Mouse (Mus musculus) midbrain, embryonic 11.5 days (tissue): ENCODE data around the gene Kdm6b. TPM values are rescaled to one million over a fixed set of nuclear protein-coding genes. Genes with fewer than 3 reads are reported as not detected.

Experiments used
- ATAC-seq: fragments of 200-750 bp; cut with Nextera tagmentation; 2 replicates; pipeline ENCODE4 v1.8.0; 2017; ENCODE audit warnings: moderate TSS enrichment, moderate library complexity; ENCODE audit not compliant: low FRiP score
- DNase-seq: peaks from one replicate; pipeline ENCODE4 v3.0.0; 2015; ENCODE audit warnings: low spot score; ENCODE audit errors: missing footprints
- H3K27ac ChIP-seq: fragments of 300-500 bp; sonication (generic); 2 replicates; pipeline ENCODE4 v1.5.1; 2014; ENCODE audit warnings: low read depth, low read length
- H3K27me3 ChIP-seq: fragments of 300-500 bp; sonication (generic); 2 replicates; pipeline ENCODE4 v1.6.1; 2014; ENCODE audit warnings: mild to moderate bottlenecking, low read length, moderate library complexity, mixed read lengths; ENCODE audit not compliant: control insufficient read depth, insufficient read depth
- H3K36me3 ChIP-seq: fragments of 300-500 bp; sonication (generic); 2 replicates; pipeline ENCODE4 v1.6.1; 2014; ENCODE audit warnings: mild to moderate bottlenecking, low read length, moderate library complexity, mixed read lengths; ENCODE audit not compliant: control insufficient read depth, insufficient read depth
- H3K4me1 ChIP-seq: fragments of 300-500 bp; sonication (generic); 2 replicates; pipeline ENCODE4 v1.6.1; 2014; ENCODE audit warnings: low read length; ENCODE audit not compliant: control insufficient read depth, insufficient read depth
- H3K4me2 ChIP-seq: fragments of 300-500 bp; sonication (generic); 2 replicates; pipeline ENCODE4 v1.6.1; 2014; ENCODE audit warnings: mild to moderate bottlenecking, moderate library complexity
- H3K4me3 ChIP-seq: fragments of 300-500 bp; sonication (generic); 2 replicates; pipeline ENCODE4 v1.5.1; 2014; ENCODE audit warnings: low read depth, low read length
- H3K9ac ChIP-seq: fragments of 300-500 bp; sonication (generic); 2 replicates; pipeline ENCODE4 v1.6.1; 2014; ENCODE audit warnings: low read length
- H3K9me3 ChIP-seq: fragments of 300-500 bp; sonication (generic); 2 replicates; pipeline ENCODE4 v1.6.1; 2016; ENCODE audit warnings: low read length; ENCODE audit not compliant: control insufficient read depth
- WGBS: fragments of 180-500 bp; shearing (Covaris S2); extraction: QIAGEN DNeasy Blood & Tissue Kit; methylation state at CpG from one replicate; pipeline ENCODE4 v1.1.7; 2014; 5-methylcytosine and 5-hydroxymethylcytosine counted together
- polyA plus RNA-seq: library from polyadenylated mRNA; unstranded; fragments of >200 nt; fragmentation: Nextera tagmentation; extraction: Ambion mirVana; gene quantifications from 2 replicates; pipeline ENCODE4 v1.2.1, GENCODE M21; 2014

The Kdm6b gene
- polyA plus RNA-seq, 1 experiment from 2014 or later, result 31.7 TPM

DNA sequence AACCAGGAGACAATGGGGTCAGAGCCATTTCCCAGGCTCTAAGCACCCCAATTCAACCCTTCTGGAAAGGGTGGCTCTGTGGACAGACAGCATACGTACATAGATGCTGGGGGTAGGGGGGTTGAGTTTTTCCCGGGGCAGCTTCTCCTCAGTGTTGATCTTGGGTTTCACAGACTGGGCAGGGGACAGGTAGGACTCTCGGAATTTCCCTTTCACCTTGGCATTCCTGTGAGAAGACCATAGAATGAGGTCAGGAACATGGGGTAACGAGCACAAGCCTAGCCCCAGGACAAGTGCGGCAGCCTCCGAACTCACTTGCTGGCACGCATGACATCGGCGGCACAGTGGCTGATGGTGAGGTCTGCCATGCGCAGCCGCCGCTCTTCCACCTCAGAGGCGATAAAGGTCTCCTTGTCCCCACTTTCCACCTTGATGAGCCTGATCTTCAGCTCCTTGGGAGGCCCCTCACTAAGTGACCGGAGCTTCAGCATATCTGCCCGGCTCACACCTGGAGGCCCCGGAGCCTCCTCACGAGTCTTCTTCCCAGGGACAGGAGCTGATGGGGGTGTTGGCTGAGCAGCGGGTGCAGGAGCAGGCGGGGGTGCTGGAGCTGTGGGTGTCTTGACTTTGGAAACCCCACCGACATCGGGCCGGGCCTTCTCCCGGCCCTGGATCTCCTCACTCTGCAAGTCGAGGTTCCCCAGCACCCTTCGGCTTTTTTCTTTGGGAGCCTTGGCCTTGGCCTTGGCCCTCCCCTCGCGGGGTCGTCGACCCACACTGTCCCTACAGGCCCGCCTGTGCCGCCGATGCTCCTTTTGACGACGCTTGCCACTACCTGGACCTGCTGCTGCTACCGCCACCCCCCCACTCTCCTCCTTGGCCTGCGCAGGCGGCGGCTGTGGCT lies 9.5 kb downstream of the Kdm6b start:
- H3K4me1 ChIP-seq, result peaks cover 18% of the 10 kb centered on the region

DNA sequence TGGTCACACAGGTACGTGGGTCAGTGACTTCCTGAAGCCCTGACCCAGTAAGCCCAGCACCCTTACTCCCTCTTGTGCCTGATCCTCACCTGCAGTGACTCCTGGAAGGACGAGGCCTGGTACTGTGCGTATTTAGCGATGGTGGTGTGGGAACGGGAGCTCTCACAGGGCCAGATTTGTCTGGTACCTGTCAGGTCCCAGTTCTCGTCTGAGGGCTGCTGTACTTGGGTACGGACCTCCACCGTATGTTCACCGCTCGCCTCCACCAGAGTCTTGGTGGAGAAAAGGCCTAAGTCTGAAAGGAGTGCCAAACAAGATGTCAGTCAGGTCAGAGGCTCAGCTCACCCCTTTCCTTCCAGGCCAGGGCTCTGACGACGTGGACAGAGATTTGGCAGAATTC lies 11.5 kb downstream of the Kdm6b start:
- ATAC-seq (no peak), DNase-seq (no peak)
- peaks cover 53% of the 10 kb centered on the region for H3K36me3 ChIP-seq
- WGBS, result 85% methylated on average over 12 of the region's 12 CpGs
- H3K4me3 ChIP-seq, result no peak overlapping the region
- no peaks in the 10 kb centered on the region for H3K9me3 ChIP-seq
- no peak overlapping the region for H3K27ac ChIP-seq
- H3K9ac ChIP-seq, result no peak overlapping the region
- H3K27me3 ChIP-seq, result peaks cover 13% of the 10 kb centered on the region
- peaks cover 30% of the 10 kb centered on the region for H3K4me1 ChIP-seq
- no peak overlapping the region for H3K4me2 ChIP-seq

More for the DNA sequence above, 9.5 kb downstream of the Kdm6b start:
- DNase-seq (no peak), ATAC-seq (no peak)
- no peaks in the 10 kb centered on the region for H3K9me3 ChIP-seq
- H3K4me3 ChIP-seq, result no peak overlapping the region
- H3K36me3 ChIP-seq, result peaks cover 57% of the 10 kb centered on the region
- H3K27me3 ChIP-seq, result peaks cover 13% of the 10 kb centered on the region
- H3K9ac ChIP-seq, result no peak overlapping the region
- no peak overlapping the region for H3K27ac ChIP-seq
- WGBS, result 91% methylated on average over 38 of the region's 38 CpGs
- H3K4me2 ChIP-seq, result no peak overlapping the region

- Histone ChIP-seq H3K4me1 (peaks cover 37% of the 10 kb centered on the region), H3K27me3 (peaks cover 13% of the 10 kb centered on the region), H3K4me3 (no peak overlapping the region), H3K27ac (no peak overlapping the region), H3K9ac (0 out of 2 replicates have a peak overlapping the region, but pooled peaks have one; percentile 6), H3K9me3 (no peaks in the 10 kb centered on the region), H3K36me3 (peaks cover 47% of the 10 kb centered on the region), H3K4me2 (no peak overlapping the region)
- WGBS, result 16% methylated on average over 22 of the region's 22 CpGs
- DNase-seq (peak; percentile 94), ATAC-seq (peak; percentile 65)
Observed at GRCm38 (mm10) chr11:69401210-69401637, 12.3 kb downstream of the Kdm6b start.

DNA sequence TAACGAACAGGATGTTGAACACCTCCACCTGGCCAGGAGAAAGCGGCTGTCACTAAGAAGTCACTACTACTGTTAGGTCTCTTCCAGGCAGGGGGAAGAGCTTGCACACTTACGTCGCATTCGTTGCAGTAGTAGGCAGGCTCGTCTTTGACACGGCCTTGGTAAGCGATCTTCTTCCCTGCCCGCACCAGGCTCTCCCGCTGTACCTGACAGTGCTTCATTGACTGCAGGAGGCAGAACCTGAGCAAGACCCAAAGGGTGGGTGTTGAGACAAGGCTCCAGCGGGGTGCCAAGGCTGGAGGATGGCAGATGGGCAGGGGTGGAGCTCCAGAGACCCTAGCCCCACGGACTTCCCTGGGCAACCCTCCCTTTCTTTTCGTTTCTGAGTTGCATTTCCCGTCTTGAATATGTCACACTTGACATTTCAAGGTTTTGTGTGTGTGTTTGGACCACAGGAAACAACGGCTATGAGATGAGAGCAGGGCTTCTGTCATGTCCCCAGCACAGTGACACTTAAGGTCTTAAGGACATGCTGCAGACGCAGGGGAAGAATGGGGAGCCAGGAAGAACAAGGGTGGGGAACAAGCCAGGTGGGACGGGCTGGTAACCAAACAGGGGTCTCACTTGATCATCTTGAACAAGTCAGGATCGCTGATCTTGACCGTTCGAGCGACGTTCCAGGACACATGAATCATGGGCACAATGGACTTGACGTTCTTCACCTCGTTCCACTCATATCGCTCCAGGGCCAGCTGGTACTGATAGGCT lies 13.2 kb downstream of the Kdm6b start:
- H3K27ac ChIP-seq, result no peak overlapping the region
- 74% methylated on average over 25 of the region's 25 CpGs for WGBS
- H3K4me3 ChIP-seq, result no peak overlapping the region
- peak overlapping the region; percentile 42 for H3K9ac ChIP-seq
- H3K9me3 ChIP-seq, result no peaks in the 10 kb centered on the region
- ATAC-seq, result no peak
- peaks cover 39% of the 10 kb centered on the region for H3K36me3 ChIP-seq
- peak; percentile 92 for DNase-seq
- H3K4me1 ChIP-seq, result peaks cover 39% of the 10 kb centered on the region
- peak overlapping the region; percentile 24; the same call in 1 of the 2 replicates for H3K4me2 ChIP-seq
- H3K27me3 ChIP-seq, result peaks cover 13% of the 10 kb centered on the region

- WGBS, result 8% methylated on average over 66 of the region's 66 CpGs
- peak overlapping the region; percentile 24; the same call in 1 of the 2 replicates for H3K4me2 ChIP-seq
- peaks cover 32% of the 10 kb centered on the region for H3K36me3 ChIP-seq
- H3K9me3 ChIP-seq, result no peaks in the 10 kb centered on the region
- peaks cover 39% of the 10 kb centered on the region for H3K4me1 ChIP-seq
- peak overlapping the region; percentile 42 for H3K9ac ChIP-seq
- no peak overlapping the region for H3K27ac ChIP-seq
- DNase-seq, result peak; percentile 96
- peaks cover 13% of the 10 kb centered on the region for H3K27me3 ChIP-seq
- no peak for ATAC-seq
- H3K4me3 ChIP-seq, result no peak overlapping the region; the same call in 1 of the 2 replicates
Observed at GRCm38 (mm10) chr11:69399201-69400082, 14.0 kb downstream of the Kdm6b start.

DNA sequence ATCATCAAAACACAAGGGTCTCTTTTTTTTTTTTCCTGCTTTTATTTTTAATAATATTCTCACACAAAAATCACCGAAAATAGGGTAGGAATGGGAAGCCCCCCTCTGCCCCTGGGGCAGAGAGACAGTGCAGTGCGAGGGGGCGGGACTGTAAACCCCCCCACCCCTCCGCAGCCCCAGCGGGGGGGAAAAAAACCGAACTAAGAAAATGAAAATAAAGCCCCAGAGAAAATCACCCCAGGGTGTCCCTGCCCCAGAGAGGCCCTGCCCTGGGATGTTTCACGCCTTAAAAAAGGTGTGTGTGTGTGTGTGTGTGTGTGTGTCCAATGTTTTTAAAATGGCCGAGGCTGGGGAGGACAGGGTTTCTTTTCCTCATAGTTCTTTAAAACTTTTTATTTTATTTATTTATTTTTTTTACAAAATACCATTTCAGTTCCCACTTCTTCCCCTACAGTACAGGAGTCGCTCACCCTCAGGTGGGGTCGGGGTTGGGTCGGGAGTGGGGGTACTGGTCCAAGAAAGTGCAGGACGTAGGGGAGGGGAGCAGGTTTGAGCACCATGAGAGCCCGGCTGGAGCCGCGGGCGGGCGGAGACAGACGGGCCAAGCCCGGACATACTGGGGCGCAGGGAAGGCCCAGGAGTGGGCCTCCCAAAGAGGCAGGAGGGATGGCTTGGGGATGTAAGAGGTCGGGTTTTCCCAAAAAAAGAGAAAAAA lies 14.8 kb downstream of the Kdm6b start:
- H3K4me1 ChIP-seq, result peaks cover 43% of the 10 kb centered on the region
- peaks cover 26% of the 10 kb centered on the region for H3K36me3 ChIP-seq
- H3K4me3 ChIP-seq, result peak overlapping the region; percentile 24; the same call in 1 of the 2 replicates
- no peak overlapping the region for H3K27ac ChIP-seq
- no peak for ATAC-seq
- H3K9ac ChIP-seq, result peak overlapping the region; percentile 51
- peak overlapping the region; percentile 82; the same call in 1 of the 2 replicates for H3K4me2 ChIP-seq
- H3K27me3 ChIP-seq, result peaks cover 13% of the 10 kb centered on the region
- DNase-seq, result peak; percentile 90
- 8% methylated on average over 21 of the region's 21 CpGs for WGBS
- H3K9me3 ChIP-seq, result no peaks in the 10 kb centered on the region

- peak; percentile 92 for DNase-seq
Observed at GRCm38 (mm10) chr11:69398059-69398458, 15.4 kb downstream of the Kdm6b start, which contains the start of gene Tmem88. TSS of gene Tmem88 (minus strand) at chr11:69398234.

GRCm38 (mm10) chr11:69397581-69398057 lies 15.9 kb downstream of the Kdm6b start:
- Histone ChIP-seq H3K4me1 (peaks cover 43% of the 10 kb centered on the region), H3K36me3 (peaks cover 23% of the 10 kb centered on the region), H3K27me3 (peaks cover 13% of the 10 kb centered on the region), H3K27ac (no peak overlapping the region), H3K4me2 (peak overlapping the region; percentile 82), H3K4me3 (peak overlapping the region; percentile 24), H3K9ac (peak overlapping the region; percentile 51), H3K9me3 (no peaks in the 10 kb centered on the region)
- 2% methylated on average over 24 of the region's 24 CpGs for WGBS
- DNase-seq, result peak; percentile 95
- no peak for ATAC-seq

More at GRCm38 (mm10) chr11:69398059-69398458, 15.4 kb downstream of the Kdm6b start, which contains the start of gene Tmem88:
- Histone ChIP-seq H3K36me3 (peaks cover 23% of the 10 kb centered on the region), H3K9me3 (no peaks in the 10 kb centered on the region), H3K4me1 (peaks cover 43% of the 10 kb centered on the region), H3K4me2 (peak within 1 kb of the TSS; percentile 82), H3K27me3 (peaks cover 13% of the 10 kb centered on the region), H3K4me3 (peak within 1 kb of the TSS; percentile 24), H3K27ac (no peak within 1 kb of the TSS), H3K9ac (peak within 1 kb of the TSS; percentile 51)
- ATAC-seq, result no peak
- 1% methylated on average over 15 of the region's 16 CpGs for WGBS
